Mouse (Mus musculus) kidney, adult 2 months (tissue): ENCODE data around the gene Ugt2b35.

Experiments used
- CTCF ChIP-seq: fragments of 200-500 bp; conservative IDR thresholded peaks from 2 replicates; pipeline ENCODE4 v1.5.1; 2011; ENCODE audit warnings: low read depth, mild to moderate bottlenecking, control low read depth, low read length, moderate library complexity, mixed read lengths; ENCODE audit not compliant: insufficient read depth, insufficient read length
- POLR2A ChIP-seq: fragments of 200-500 bp; IDR thresholded peaks from one replicate; pipeline ENCODE4 v1.6.1; 2011; ENCODE audit warnings: low read depth, low read length, control low read depth

GRCm38 (mm10) chr5:87027359-87027758 is 26.7 kb downstream of the Ugt2b35 start:
- TF ChIP-seq POLR2A (no peak), CTCF (no peak)
